Mouse (Mus musculus) left cerebral cortex, adult 8-10 months (tissue): ENCODE measurements around the gene Arhgap44. TPM values are rescaled to one million over a fixed set of nuclear protein-coding genes. Genes with fewer than 3 reads are reported as not detected.
A peak's percentile ranks its signal among the peaks of the same experiment; 100 is the strongest.

Experiments used
- DNase-seq, 2 experiments: peaks; one replicate each; pipeline ENCODE4 v3.0.0; 2022; ENCODE audit warnings: low spot score in 2 of 2
- microRNA-seq, 2 experiments: library from miRNA; unstranded; fragments of <30 nt; microRNA quantifications; one replicate each; pipeline ENCODE4 v1.2.0; 2022
- total RNA-seq, 4 experiments: library from RNA; stranded (reverse); gene quantifications; 2 replicates each; pipeline ENCODE4 v1.2.4; 2022

Arhgap44 gene
- total RNA-seq, 4 experiments from 2014 or later: 129 to 135 (median 132) TPM

DNA sequence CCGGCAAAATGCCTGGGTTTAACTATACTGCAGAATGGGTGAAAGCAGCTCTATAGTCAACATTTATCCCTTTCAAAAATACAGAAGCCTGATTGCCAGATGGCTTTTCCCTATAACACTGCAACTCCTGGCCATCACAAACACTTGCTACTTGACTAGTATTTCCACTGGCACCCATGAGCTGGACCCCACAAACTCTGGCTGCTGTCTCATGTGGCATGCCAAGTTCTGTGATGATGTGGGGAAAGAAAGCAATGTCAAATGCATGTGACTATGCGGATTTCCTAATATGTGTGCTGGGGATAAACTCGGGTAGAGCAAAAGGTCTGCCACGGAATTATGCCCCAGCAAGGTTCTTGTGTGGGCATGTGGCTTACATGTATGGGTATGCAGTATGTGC, 156.7 kb downstream of the Arhgap44 start:
- no peak for DNase-seq

DNA sequence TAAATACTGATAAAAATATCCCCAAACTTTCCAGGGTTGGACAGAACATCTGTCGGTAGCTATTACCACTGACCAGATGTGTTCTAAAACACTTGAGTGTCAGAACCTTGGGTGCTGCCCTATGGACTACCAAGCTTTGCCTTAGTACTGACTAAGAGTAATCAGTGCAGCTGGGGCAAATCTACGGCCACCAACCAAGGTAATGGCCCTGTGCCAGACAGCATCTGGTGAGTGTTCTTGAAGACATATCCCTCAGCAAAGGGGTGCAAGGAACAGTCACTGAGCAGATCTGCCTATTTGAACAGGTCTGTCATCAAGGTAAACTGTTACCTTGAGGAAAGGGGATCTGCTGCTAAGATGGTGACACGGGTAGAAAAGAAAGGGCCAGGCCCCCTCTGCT, 157.9 kb downstream of the Arhgap44 start:
- no peak for DNase-seq

DNA sequence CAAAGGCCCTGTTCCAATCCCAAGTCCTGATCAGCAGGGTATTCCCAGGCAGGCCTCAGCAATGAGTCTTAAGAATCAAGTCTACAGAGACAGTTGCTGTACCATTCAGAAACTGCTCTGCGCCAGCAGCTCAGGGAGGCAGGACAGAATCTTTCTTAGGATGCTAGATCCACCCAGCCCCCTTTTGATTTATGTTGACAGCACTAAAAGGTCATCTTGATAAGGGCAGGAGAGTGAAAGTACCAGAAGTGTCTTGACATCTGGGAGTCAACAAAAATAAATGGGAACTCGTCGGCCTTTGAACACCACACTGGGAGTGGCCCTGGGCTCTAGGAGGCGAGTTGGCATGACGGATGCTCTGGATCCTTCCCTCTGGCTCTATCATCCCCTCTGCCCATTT, 159.2 kb downstream of the Arhgap44 start:
- DNase-seq: no peak

DNA sequence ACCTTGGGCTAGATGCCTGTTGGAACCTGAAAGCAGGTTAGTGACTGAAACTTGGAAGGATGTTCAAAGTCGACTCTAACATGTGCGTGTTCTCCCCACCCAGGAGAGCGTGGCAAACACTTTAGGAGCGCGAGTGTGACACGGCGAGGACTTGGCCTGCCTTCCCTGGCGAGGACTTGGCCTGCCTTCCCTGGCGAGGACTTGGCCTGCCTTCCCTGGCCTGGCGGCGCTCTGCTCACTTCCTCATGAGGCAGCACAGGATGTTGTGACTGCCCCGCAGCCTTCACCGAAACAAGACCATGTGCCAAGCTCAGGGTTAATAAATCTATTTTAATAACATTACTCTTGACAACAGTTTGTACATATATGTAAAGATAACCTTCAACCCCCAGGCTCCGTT, 161.0 kb downstream of the Arhgap44 start:
- no peak for DNase-seq

DNA sequence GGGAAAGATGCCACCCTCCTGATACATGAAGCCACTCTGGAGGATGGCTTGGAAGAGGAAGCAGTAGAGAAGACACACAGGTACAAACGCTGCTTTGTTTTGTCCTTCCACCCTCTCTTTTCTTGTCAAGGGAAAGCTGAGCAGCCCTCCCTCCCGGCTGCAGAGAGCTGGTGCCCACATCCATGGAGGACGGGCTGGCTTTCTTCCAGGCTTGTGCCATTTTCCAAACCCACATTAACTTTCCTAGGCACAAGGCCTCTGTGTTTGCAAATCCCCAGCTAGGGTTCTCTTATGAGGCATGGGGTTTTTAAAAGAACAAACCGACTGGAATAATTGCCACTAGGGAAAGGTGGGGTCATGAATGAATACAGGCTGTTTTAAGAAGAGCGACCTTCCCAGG, 163.1 kb downstream of the Arhgap44 start:
- no peak for DNase-seq

DNA sequence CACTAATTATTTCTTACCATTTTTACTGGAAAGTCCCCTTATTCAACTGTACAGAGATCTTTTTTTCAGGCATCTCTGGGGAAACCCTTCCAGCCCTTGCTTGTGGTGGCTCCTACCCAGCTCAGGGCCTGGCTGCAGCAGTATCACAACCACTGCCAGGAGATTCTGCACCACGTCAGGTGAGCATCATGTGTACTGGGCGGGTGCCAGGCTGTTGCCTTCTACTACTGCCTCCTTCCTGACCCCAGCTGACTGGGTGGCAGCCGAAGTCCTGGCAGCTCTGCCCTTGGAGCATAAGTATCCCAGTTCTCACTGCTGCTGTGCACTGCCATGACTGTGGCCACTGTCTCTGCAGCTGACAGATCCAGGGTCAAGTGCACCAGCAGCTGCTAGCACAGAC, 164.3 kb downstream of the Arhgap44 start:
- DNase-seq: no peak

DNA sequence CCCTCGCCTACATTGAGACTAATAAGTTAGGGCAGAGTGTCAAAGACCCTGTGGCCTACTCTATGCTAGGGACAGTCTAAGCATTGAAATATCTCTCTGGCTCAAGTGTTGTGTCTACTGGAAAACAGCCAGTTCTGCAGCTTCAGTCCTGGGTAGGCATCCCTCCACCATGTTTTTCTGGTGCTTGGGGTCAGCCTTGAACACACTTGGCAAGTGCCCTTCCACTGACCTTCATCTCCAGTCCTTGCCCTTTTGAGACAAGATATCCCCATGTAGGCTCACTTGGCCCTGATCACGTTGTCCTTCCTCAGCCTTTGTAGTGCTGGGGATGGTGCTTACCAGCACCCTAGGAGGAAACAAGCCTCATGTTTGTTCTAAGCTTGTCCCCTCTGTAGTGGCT, 174.2 kb downstream of the Arhgap44 start:
- DNase-seq: no peak

DNA sequence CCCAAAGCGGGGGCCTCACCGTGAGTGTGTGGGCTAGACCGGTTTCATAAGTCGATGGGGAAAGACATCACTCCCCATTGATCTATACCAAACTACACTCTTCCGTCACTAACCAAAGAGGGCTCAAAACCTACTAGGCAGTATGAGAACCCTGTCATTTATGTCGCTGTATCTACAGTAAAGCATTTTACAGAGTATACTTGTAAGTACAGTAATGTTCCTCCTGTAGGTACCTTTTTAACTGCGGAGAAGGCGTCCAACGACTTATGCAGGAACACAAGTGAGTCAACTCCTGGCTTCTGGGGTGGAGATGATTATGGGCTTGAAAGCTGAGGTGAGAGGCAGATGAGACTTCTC, 183.3 kb downstream of the Arhgap44 start:
- no peak for DNase-seq

DNA sequence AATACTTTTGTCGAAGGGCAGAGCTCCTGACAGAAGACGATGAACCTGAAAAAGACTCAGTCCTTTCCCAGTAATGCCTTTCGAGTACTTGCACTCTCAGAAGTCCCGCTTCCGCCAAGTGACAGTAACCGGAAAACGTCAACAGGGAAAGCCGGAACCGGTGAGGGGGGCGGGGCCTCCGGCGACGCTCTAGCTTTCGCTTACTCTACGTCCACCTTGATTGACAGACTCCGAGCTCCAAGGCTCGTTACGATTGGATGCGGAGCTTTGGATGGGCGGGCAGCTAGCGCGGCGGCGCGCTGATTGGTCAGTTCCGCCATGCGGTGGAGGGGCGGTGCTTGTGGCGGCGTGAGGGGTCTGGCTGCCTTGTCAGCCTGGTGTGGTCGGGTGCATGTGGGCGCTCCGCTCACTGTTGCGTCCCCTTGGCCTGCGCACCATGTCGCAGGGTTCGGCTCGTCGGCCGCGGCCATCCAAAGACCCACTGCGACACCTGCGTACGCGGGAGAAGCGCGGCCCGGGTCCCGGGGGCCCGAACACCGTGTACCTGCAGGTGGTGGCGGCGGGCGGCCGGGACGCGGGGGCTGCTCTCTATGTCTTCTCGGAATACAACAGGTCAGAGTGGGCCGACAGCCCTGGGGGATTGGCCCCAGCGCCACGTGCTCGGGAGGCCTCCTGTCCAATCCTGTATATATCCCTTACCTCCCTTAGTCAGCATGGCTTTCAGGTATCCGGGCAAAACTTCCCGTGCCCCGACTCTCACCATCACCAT, 183.9 kb downstream of the Arhgap44 start, which contains the start of gene Elac2:
Gene Elac2 (plus strand): TSS at position 319 of the 769 bp plus-strand sequence.
- peak; percentile 97 for DNase-seq

DNA sequence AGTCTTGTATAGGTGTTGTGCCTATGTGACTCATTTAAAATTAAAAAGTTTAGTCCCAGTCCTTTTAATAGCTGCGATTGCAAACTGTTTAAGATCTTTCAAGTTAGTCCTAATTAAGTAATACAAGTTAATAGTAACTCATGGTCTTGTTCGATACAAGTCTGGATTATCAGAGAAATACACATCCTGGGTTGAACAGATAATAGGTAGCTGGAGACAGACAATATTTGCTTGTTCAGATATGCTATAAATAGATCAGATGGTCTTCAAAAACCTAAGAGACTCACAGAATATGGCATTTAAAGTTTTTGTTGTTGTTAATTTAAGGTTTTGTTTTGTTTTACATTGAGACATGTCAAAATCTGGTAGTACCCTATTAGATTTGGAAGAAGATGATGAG, 190.3 kb downstream of the Arhgap44 start:
- no peak for DNase-seq

DNA sequence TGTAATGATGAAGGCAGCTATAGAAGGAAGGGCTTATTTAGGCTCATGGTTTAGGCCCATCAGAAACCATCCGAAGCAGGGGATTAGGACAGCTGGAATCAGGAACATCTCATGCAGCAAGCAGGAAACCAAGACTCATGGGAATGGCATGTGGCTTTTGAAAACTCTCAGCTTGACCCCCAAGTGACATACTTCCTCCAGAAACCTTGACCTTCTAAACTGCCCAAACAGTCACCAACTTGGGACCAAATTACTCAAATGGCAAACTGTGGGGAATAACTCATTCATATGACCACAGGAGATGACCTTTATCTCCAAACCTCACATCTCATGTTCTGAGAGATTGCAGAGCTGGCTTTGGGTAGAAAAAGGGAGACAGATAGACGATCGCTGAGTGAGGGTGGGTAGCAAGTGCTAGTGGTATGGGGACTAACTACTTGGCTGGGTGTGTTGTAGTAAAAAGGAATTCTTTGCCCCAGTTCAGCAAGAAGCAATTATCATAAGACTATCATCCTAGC, 191.2 kb downstream of the Arhgap44 start:
- no peak for DNase-seq

DNA sequence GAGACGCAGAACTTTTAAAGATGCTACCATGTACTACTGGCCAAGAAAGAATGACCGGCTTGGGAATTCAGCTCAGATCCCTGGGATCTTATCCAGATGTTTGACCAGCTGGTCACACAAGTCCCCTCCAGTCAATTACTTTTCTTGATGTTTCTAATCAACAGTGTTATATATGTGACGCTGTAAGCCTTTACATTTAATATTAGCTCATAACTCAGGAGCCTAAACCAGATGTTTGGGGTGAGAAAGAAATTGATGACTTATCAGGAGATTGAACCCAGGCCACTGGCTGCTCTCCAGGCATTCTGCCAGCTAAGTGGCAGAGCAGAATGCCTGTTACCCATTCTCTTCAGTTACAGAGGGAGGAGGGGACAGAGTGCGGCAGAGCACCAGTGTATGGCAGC, 193.8 kb downstream of the Arhgap44 start:
- DNase-seq: no peak

DNA sequence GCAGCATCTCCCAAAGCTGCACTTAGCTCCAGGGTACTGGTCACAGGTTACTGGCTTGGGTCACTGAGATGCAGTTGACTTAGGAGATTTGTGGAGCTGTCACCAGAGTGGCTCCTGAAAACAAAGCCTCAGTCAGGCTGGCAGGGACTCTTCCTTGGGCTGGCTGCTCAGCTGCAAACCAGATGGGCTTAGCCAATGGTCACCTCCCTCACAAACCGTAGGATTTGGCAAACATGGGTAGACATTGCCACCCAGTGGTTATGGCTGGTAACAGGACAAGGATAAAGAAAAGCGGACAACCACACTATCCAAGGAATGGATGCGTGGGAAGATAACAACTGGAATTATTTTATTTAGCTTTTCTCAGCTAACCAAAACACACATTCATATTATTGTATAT, 194.3 kb downstream of the Arhgap44 start:
- peak; percentile 41 to 57 for DNase-seq

DNA sequence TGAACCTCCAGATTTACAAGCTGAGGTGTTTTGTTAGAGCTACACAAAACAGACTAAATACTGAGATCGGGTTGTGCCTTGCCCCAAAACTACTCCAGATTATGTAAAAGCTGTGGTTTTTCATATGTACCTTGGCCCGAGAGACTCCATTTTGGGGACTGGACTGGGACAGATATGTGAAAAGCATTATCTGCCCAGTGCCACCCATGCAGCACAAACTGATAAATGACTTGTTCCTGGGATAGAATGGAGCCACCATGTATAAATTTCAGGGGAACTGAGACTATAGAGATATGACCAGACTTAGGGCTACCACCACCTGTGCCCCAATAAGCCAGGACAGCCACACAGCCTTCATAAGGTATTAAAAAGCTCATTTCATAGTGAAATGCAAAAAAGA, 200.1 kb downstream of the Arhgap44 start:
- DNase-seq: no peak

DNA sequence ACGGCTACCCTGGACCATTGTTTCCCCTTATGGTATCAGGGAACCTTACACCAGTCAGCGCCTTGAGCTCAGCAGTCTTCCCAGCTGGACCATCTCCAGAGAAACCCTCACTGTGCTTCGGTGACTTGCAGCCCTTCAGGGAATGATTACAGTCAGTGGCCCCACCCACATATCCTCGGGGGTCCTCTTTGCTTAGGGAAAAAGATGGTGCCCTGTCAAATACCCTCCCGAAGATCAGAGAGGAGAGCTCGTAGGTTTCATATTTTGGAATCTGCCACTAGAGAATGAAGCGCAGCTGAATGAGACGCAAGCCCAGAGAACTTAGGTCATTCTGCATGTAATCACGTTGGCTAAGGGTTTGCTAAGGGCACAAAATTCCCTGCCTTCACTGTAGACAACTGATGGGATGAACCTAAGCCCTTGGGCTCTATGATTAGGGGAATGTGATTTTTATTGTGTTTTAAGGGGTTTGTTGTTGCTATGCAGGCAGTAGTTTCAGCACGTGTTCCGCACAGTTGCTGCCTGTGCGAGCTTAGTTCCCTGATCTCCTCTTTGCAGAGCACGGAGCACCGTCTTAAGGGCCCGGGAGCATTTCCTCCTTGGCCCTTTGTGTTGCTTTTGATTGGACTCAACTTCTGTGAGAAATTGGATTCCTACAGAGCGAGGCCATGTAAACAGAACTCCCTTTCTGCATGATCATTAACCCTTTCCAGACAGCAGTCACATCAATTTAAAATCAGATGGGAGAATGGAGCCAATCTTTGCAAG, 205.6 kb downstream of the Arhgap44 start:
- no peak for DNase-seq

Small RNA genes lying within 50 kb of the gene (microRNA-seq; reads per million reads assigned to microRNA genes)
- gene Gm25991: 0 reads per million in 2 experiments

Other genes starting within 250 kb of the Arhgap44 start
- 10 to 100 TPM; 25.2 to 29.8 (median 27.9) TPM for gene Elac2, start 183.9 kb downstream of the Arhgap44 start, total RNA-seq
- gene 1700086D15Rik, start 3.1 kb downstream of the Arhgap44 start, total RNA-seq: 1 to 10 TPM; 1.9 to 3.9 (median 3.0) TPM
- under 1 TPM; 0.41 to 0.74 (median 0.57) TPM for gene Myocd, start 107.0 kb upstream of the Arhgap44 start, total RNA-seq